Comparison of ENCODE assay signal across 13 mouse cellular contexts in the genomic region with DNA sequence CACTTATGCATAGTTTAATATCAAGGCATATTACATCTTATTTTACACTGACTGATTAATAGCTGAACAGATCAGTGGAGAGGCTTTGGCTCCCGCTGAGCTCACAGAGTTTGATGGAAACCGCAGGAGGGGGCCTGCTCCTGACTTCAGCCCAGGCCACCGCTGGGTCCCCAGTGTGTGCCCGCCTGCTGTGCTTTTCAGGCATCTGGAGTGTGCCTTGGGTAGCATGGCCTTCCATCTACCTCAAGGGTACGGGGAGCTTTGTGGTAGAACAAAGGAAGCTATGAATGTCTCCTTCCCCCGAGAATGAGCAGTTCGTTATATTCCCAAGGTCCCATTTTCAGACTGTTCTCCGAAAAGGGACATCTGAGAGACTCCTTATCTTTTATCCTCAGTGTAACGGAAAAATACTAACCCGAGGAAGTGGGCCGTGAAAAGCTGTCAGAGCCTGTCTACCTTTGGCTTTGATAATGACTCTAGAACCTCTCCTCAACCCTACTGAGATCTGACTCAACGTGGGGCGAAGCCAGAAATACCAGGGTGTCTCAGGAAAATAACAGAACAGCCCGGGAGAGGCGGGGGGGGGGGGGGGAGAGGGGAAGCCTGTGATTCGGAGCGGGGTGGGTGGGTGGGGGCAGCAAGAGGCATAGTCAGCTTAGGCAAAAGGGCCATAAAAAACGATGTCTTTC. TPM values are rescaled to one million over a fixed set of nuclear protein-coding genes. Genes with fewer than 3 reads are reported as not detected.
DNase-seq lines count a peak whose midpoint lies in the region; ATAC-seq and TF ChIP-seq lines count a peak whose summit lies in the region.
"Had no signal": no experiment of that assay in that cellular context is flagged by ENCODE, and none has a peak within 500 bp of the region (broad histone marks: within the 10 kb centered on the region; RNA-seq: fewer than 3 reads in every experiment).

No protein-coding gene starts in this region.

- H3K4me2 ChIP-seq in heart, embryonic 14.5 days (ENCODE audit: low read length), result peak overlapping the region; percentile 56
- H3K4me2 ChIP-seq in hindbrain, embryonic 16.5 days (ENCODE audit: low read length), result peak overlapping the region; percentile 56
- H3K4me2 ChIP-seq: stomach, embryonic 15.5 days had no signal

- intact Hi-C loops in heart, adult 2 months (cut with DNase I), result no loop called here

- H3K27me3 ChIP-seq in heart, embryonic 14.5 days (ENCODE audit: control insufficient read depth, insufficient read depth, low read length), result no peaks in the 10 kb centered on the region
- no peaks in the 10 kb centered on the region for H3K27me3 ChIP-seq in heart, adult 2 months (ENCODE audit: control insufficient read depth, insufficient read depth, low read length)
- no peaks in the 10 kb centered on the region for H3K27me3 ChIP-seq in hindbrain, embryonic 16.5 days (replicated peaks; ENCODE audit: control insufficient read depth, insufficient read depth, low read length)
- H3K27me3 ChIP-seq: intestine, embryonic 15.5 days; stomach, embryonic 15.5 days had no signal

- H3K36me3 ChIP-seq in heart, embryonic 14.5 days (ENCODE audit: control insufficient read depth, insufficient read depth, low read length), result no peaks in the 10 kb centered on the region
- H3K36me3 ChIP-seq in heart, adult 2 months (ENCODE audit: control insufficient read depth, insufficient read depth, low read length), result no peaks in the 10 kb centered on the region
- H3K36me3 ChIP-seq in hindbrain, embryonic 16.5 days (ENCODE audit: control insufficient read depth, insufficient read depth, low read length), result no peaks in the 10 kb centered on the region
- H3K36me3 ChIP-seq: intestine, embryonic 15.5 days; stomach, embryonic 15.5 days had no signal

- ATAC-seq in heart, embryonic 14.5 days (ENCODE audit: insufficient number of reproducible peaks, insufficient read depth, low FRiP score, low read depth), result no peak
- ATAC-seq in hindbrain, embryonic 16.5 days, result peak; percentile 47
- ATAC-seq: CD4-positive, CD25-positive, alpha-beta regulatory T cell, adult 4 months had no signal

- no peak for DNase-seq in heart, adult 2 months
- DNase-seq in right cerebral cortex, adult 18-20 months, result peak; percentile 21
- DNase-seq in right cerebral cortex, postnatal 14 days, result no peak
- no peak for DNase-seq in cerebellum, postnatal 14 days
- no peak for DNase-seq in gastrocnemius, postnatal 10 days

- TF ChIP-seq CTCF in heart, adult 2 months (IDR thresholded peaks at IDR 0.05), result no peak
- TF ChIP-seq CTCF in olfactory bulb, adult 2 months (IDR thresholded peaks at IDR 0.05; ENCODE audit: insufficient read depth, low read depth, low read length), result no peak

- no peaks in the 10 kb centered on the region for H3K9me3 ChIP-seq in heart, embryonic 14.5 days (ENCODE audit: control insufficient read depth, low read length)
- no peaks in the 10 kb centered on the region for H3K9me3 ChIP-seq in hindbrain, embryonic 16.5 days (ENCODE audit: control insufficient read depth, low read length)
- H3K9me3 ChIP-seq: intestine, embryonic 15.5 days; stomach, embryonic 15.5 days had no signal

- TF ChIP-seq EP300 in heart, adult 2 months (IDR thresholded peaks at IDR 0.05; ENCODE audit: insufficient read depth, low read depth, low read length), result no peak

- 22% methylated on average over 18 of the region's 18 CpGs for WGBS in heart, embryonic 14.5 days
- WGBS in heart, adult 2 months, result 35% methylated on average over 18 of the region's 18 CpGs
- WGBS in hindbrain, embryonic 16.5 days, result 22% methylated on average over 17 of the region's 18 CpGs
- 24% methylated on average over 17 of the region's 18 CpGs for WGBS in olfactory bulb, adult 2 months

- H3K4me3 ChIP-seq in heart, embryonic 14.5 days (ENCODE audit: control insufficient read depth in 1 of 2, insufficient read depth in 1 of 2, low read depth in 1 of 2, low read length in 2 of 2), result peak overlapping the region in 1 of 2 experiments; percentile 19; a peak in 2 of 4 replicates
- H3K4me3 ChIP-seq in heart, adult 2 months, result no peak overlapping the region
- H3K4me3 ChIP-seq in hindbrain, embryonic 16.5 days (ENCODE audit: low read length), result peak overlapping the region; percentile 27
- 0 out of 2 replicates have a peak overlapping the region, but pooled peaks have one; percentile 12 for H3K4me3 ChIP-seq in olfactory bulb, adult 2 months (ENCODE audit: insufficient read depth, low read depth, low read length)
- H3K4me3 ChIP-seq: intestine, embryonic 15.5 days; stomach, embryonic 15.5 days had no signal

- peaks cover 6 to 8% of the 10 kb centered on the region in 2 experiments; a peak in 3 of 4 replicates for H3K4me1 ChIP-seq in heart, embryonic 14.5 days (ENCODE audit: control insufficient read depth in 2 of 2, insufficient read depth in 2 of 2, low read length in 2 of 2)
- no peaks in the 10 kb centered on the region for H3K4me1 ChIP-seq in heart, adult 2 months (ENCODE audit: control insufficient read depth, insufficient read depth, low read length)
- H3K4me1 ChIP-seq in hindbrain, embryonic 16.5 days (ENCODE audit: control insufficient read depth, insufficient read depth, low read depth, low read length), result peaks cover 11% of the 10 kb centered on the region
- H3K4me1 ChIP-seq in olfactory bulb, adult 2 months (ENCODE audit: control insufficient read depth, insufficient read depth, low read length), result peaks cover 9% of the 10 kb centered on the region
- H3K4me1 ChIP-seq: intestine, embryonic 15.5 days; stomach, embryonic 15.5 days had no signal

- TF ChIP-seq POLR2A in heart, adult 2 months (IDR thresholded peaks at IDR 0.05; ENCODE audit: insufficient read depth, low read depth, low read length), result no peak
- TF ChIP-seq POLR2A in olfactory bulb, adult 2 months (IDR thresholded peaks at IDR 0.05; ENCODE audit: insufficient read depth, low read depth, low read length), result no peak

- no peaks in the 10 kb centered on the region for H3K79me2 ChIP-seq in heart, adult 2 months (replicated peaks; ENCODE audit: control insufficient read depth, insufficient read depth, low read length)

- no peak overlapping the region for H3K9ac ChIP-seq in heart, embryonic 14.5 days (ENCODE audit: low read length)
- H3K9ac ChIP-seq in heart, adult 2 months (ENCODE audit: low read depth, low read length), result no peak overlapping the region
- peak overlapping the region; percentile 51 for H3K9ac ChIP-seq in hindbrain, embryonic 16.5 days (ENCODE audit: low read depth, low read length)
- H3K9ac ChIP-seq: intestine, embryonic 15.5 days; stomach, embryonic 15.5 days had no signal

- H3K27ac ChIP-seq in heart, embryonic 14.5 days (replicated peaks in 1 of 2; ENCODE audit: control insufficient read depth in 1 of 2, insufficient read depth in 1 of 2, low read depth in 2 of 2, low read length in 2 of 2), result no peak overlapping the region
- H3K27ac ChIP-seq in heart, adult 2 months, result no peak overlapping the region
- H3K27ac ChIP-seq in hindbrain, embryonic 16.5 days (ENCODE audit: low read depth, low read length), result no peak overlapping the region
- peak overlapping the region; percentile 98 for H3K27ac ChIP-seq in olfactory bulb, adult 2 months (ENCODE audit: insufficient read depth, low read depth, low read length)
- H3K27ac ChIP-seq: intestine, embryonic 15.5 days; stomach, embryonic 15.5 days had no signal

RNA-seq across cellular contexts. Expression of gene 9330182O14Rik, which starts 20.1 kb away (rescaled TPM):
- not detected in 2 replicates for polyA plus RNA-seq in heart, embryonic 14.5 days (2014; fragmentation: Nextera tagmentation; extraction: Ambion mirVana)
- total RNA-seq in heart, adult 2 months (2021), result not detected
- not detected in 2 replicates for polyA plus RNA-seq in heart, adult 2 months (2012; rRNA removed)
- not detected in 2 replicates for polyA plus RNA-seq in hindbrain, embryonic 16.5 days (2015; fragmentation: Nextera tagmentation; extraction: Ambion mirVana)
- not detected in 2 replicates for polyA plus RNA-seq in olfactory bulb, adult 2 months (2012; ENCODE audit: insufficient read depth, insufficient read length, low replicate concordance, missing spikeins)
- not detected for total RNA-seq in gastrocnemius, postnatal 10 days (2021)
- polyA plus RNA-seq: CD4-positive, CD25-positive, alpha-beta regulatory T cell, adult 4 months; intestine, embryonic 15.5 days; limb, embryonic 11.5 days; neural tube, embryonic 11.5 days; stomach, embryonic 15.5 days had no signal
